Mouse (Mus musculus) G1E (cell line): ENCODE measurements around the gene Syndig1.

Experiments
- CTCF ChIP-seq: IDR thresholded peaks from 2 replicates; pipeline ENCODE4 v1.5.1; 2012; ENCODE audit warnings: low read depth, low read length, inconsistent platforms, mixed read lengths
- GATA1 ChIP-seq: IDR thresholded peaks from 2 replicates; pipeline ENCODE4 v1.6.1; 2012; ENCODE audit warnings: borderline replicate concordance, low read length, inconsistent platforms, mixed read lengths

DNA sequence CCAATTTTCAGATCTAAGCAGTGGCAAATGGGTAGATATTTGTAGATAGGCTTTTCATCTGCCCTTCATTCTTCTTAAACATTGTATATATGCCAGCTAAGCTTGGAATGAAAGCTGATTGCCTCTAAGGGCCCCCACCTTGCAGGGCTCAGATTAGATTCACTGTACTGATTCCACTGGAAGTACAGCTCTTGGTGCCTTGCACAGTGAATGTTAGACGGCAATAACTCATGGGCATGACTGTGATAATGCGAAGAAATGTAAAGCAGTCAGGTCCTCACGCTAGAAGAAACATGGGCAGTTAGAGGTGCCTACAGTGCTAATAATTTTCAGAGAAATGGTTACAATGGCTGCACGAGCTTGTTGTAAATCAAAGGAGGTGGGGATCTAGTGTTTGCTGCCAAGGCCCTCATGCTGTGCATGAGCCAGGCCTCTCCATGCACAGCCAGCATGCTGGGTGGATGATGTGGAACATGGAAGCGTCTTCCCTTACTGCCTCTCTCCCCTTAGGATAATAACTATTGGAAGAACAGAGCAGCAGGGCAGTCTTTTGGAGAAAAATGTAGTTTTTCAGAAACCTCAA lies 167.5 kb downstream of the Syndig1 start:
- TF ChIP-seq CTCF (no peak), GATA1 (no peak)
